Mouse (Mus musculus): ENCODE measurements around the gene Olfr319. TPM values are rescaled to one million over a fixed set of nuclear protein-coding genes. Genes with fewer than 3 reads are reported as not detected.
"Not testable (repeated sequence)": the region's sequence is repeated elsewhere in the genome, so short reads cannot be mapped to it uniquely, and the experiment has no call there.

The Olfr319 gene
- polyA plus RNA-seq, 1 experiment from 2014 or later, result not detected

GRCm38 (mm10) chr11:58719701-58720100, 20.7 kb downstream of the Olfr319 start:
- Histone ChIP-seq H3K4me3 (ENCODE audit: low read depth, low read length) (no peak overlapping the region), H3K27ac (ENCODE audit: low read depth) (no peak overlapping the region), H3K4me1 (ENCODE audit: insufficient read depth) (no peaks in the 10 kb centered on the region), H3K27me3 (ENCODE audit: insufficient read depth, low read length) (no peaks in the 10 kb centered on the region), H3K36me3 (replicated peaks; ENCODE audit: insufficient read depth, low read length) (no peaks in the 10 kb centered on the region), H3K4me2 (ENCODE audit: low read depth, low read length) (no peak overlapping the region), H3K9me3 (ENCODE audit: low read length) (no peaks in the 10 kb centered on the region), H3K9ac (replicated peaks) (no peak overlapping the region)
- ATAC-seq (no peak), DNase-seq (no peak)
- 83% methylated on average over 4 of the region's 4 CpGs for WGBS (ENCODE audit: insufficient replicate concordance)
- no peak for TF ChIP-seq CTCF (IDR thresholded peaks at IDR 0.05; ENCODE audit: low read depth)

GRCm38 (mm10) chr11:58723914-58724313, 25.0 kb downstream of the Olfr319 start, which contains the start of gene Olfr318:
Olfr318 (minus strand) TSS chr11:58724014.
- no peak for TF ChIP-seq EP300 (IDR thresholded peaks at IDR 0.05; ENCODE audit: low read depth)
- TF ChIP-seq CTCF (IDR thresholded peaks at IDR 0.05; ENCODE audit: low read depth), result no peak
- Histone ChIP-seq H3K4me1 (ENCODE audit: insufficient read depth) (no peaks in the 10 kb centered on the region), H3K4me2 (ENCODE audit: low read depth, low read length) (no peak within 1 kb of the TSS), H3K4me3 (ENCODE audit: low read depth, low read length) (no peak within 1 kb of the TSS), H3K27ac (ENCODE audit: low read depth) (no peak within 1 kb of the TSS), H3K9ac (replicated peaks) (no peak within 1 kb of the TSS), H3K9me3 (ENCODE audit: low read length) (no peaks in the 10 kb centered on the region), H3K36me3 (replicated peaks; ENCODE audit: insufficient read depth, low read length) (no peaks in the 10 kb centered on the region), H3K27me3 (ENCODE audit: insufficient read depth, low read length) (no peaks in the 10 kb centered on the region)
- DNase-seq (no peak), ATAC-seq (no peak)

- H3K27me3 ChIP-seq (ENCODE audit: insufficient read depth, low read length); H3K36me3 ChIP-seq (replicated peaks; ENCODE audit: insufficient read depth, low read length); H3K4me1 ChIP-seq (ENCODE audit: insufficient read depth); H3K9ac ChIP-seq (replicated peaks); H3K4me3 ChIP-seq (ENCODE audit: low read depth, low read length); H3K4me2 ChIP-seq (ENCODE audit: low read depth, low read length); H3K27ac ChIP-seq (ENCODE audit: low read depth); DNase-seq; H3K9me3 ChIP-seq (ENCODE audit: low read length); ATAC-seq: not testable (repeated sequence)
- WGBS (ENCODE audit: insufficient replicate concordance), result 76% methylated on average over 5 of the region's 6 CpGs
These were observed 29.1 kb downstream of the Olfr319 start for GRCm38 (mm10) chr11:58727896-58728650.

GRCm38 (mm10) chr11:58733372-58733771, 34.4 kb downstream of the Olfr319 start:
- H3K27ac ChIP-seq (ENCODE audit: low read depth), result no peak overlapping the region
- H3K4me3 ChIP-seq (ENCODE audit: low read depth, low read length), result no peak overlapping the region
- H3K4me2 ChIP-seq (ENCODE audit: low read depth, low read length), result no peak overlapping the region
- no peaks in the 10 kb centered on the region for H3K36me3 ChIP-seq (replicated peaks; ENCODE audit: insufficient read depth, low read length)
- 60% methylated on average over 3 of the region's 3 CpGs for WGBS (ENCODE audit: insufficient replicate concordance)
- DNase-seq (no peak), ATAC-seq (no peak)
- no peaks in the 10 kb centered on the region for H3K27me3 ChIP-seq (ENCODE audit: insufficient read depth, low read length)
- H3K9me3 ChIP-seq (ENCODE audit: low read length), result no peaks in the 10 kb centered on the region
- no peak overlapping the region for H3K9ac ChIP-seq (replicated peaks)
- H3K4me1 ChIP-seq (ENCODE audit: insufficient read depth), result no peaks in the 10 kb centered on the region
- TF ChIP-seq CTCF (IDR thresholded peaks at IDR 0.05; ENCODE audit: low read depth) (no peak), EP300 (IDR thresholded peaks at IDR 0.05; ENCODE audit: low read depth) (no peak)

- WGBS (ENCODE audit: insufficient replicate concordance), result 62% methylated on average over 4 of the region's 4 CpGs
- no peaks in the 10 kb centered on the region for H3K9me3 ChIP-seq (ENCODE audit: low read length)
- DNase-seq, result no peak
- H3K27ac ChIP-seq (ENCODE audit: low read depth), result no peak within 1 kb of the TSS
- no peak for ATAC-seq
- no peaks in the 10 kb centered on the region for H3K36me3 ChIP-seq (replicated peaks; ENCODE audit: insufficient read depth, low read length)
- no peak for TF ChIP-seq CTCF (IDR thresholded peaks at IDR 0.05; ENCODE audit: low read depth)
- no peak for TF ChIP-seq EP300 (IDR thresholded peaks at IDR 0.05; ENCODE audit: low read depth)
- H3K4me3 ChIP-seq (ENCODE audit: low read depth, low read length), result no peak within 1 kb of the TSS
- H3K4me1 ChIP-seq (ENCODE audit: insufficient read depth), result no peaks in the 10 kb centered on the region
- H3K27me3 ChIP-seq (ENCODE audit: insufficient read depth, low read length), result no peaks in the 10 kb centered on the region
- H3K9ac ChIP-seq (replicated peaks), result no peak within 1 kb of the TSS
- H3K4me2 ChIP-seq (ENCODE audit: low read depth, low read length), result no peak within 1 kb of the TSS
These were observed 39.9 kb downstream of the Olfr319 start, which contains the start of gene Olfr317 for GRCm38 (mm10) chr11:58738792-58739262. Olfr317 (minus strand) TSS chr11:58739212.

- WGBS (ENCODE audit: insufficient replicate concordance), result 86% methylated on average over 18 of the region's 18 CpGs
- ATAC-seq; H3K27me3 ChIP-seq (ENCODE audit: insufficient read depth, low read length); H3K27ac ChIP-seq (ENCODE audit: low read depth); H3K4me1 ChIP-seq (ENCODE audit: insufficient read depth); DNase-seq; H3K36me3 ChIP-seq (replicated peaks; ENCODE audit: insufficient read depth, low read length); H3K4me3 ChIP-seq (ENCODE audit: low read depth, low read length); H3K9me3 ChIP-seq (ENCODE audit: low read length); H3K4me2 ChIP-seq (ENCODE audit: low read depth, low read length); H3K9ac ChIP-seq (replicated peaks): not testable (repeated sequence)
These were observed 52.1 kb downstream of the Olfr319 start for GRCm38 (mm10) chr11:58751096-58751495.
